Mouse (Mus musculus) neutrophil, adult 59 days (primary cell): Measurements from ENCODE around the gene Gm3376. TPM values are rescaled to one million over a fixed set of nuclear protein-coding genes. Genes with fewer than 3 reads are reported as not detected.

ENCODE experiments used
- total RNA-seq, 2 experiments: library from RNA; stranded (reverse); gene quantifications; 1 replicate in 1 of 2; 2 replicates in 1 of 2; pipeline ENCODE4 v1.2.4; 2023

The Gm3376 gene
- total RNA-seq = not detected

GRCm38 (mm10) chrY:3771373-3771772, at the start of gene Gm3376:
Gm3376 (plus strand) TSS chrY:3771673.

